Mouse (Mus musculus) CH12.LX (cell line): ENCODE data around the gene Dcp1b. TPM values are rescaled to one million over a fixed set of nuclear protein-coding genes. Genes with fewer than 3 reads are reported as not detected.

Experiments used
- DNase-seq: peaks from one replicate; pipeline ENCODE4 v3.0.0-alpha.2; 2013; ENCODE audit errors: extremely low read depth
- H3K27ac ChIP-seq: 2 replicates; pipeline ENCODE4 v1.5.1; 2012; ENCODE audit warnings: low read depth, mild to moderate bottlenecking, control low read depth, moderate library complexity; ENCODE audit not compliant: insufficient read depth
- H3K27me3 ChIP-seq: replicated peaks from 2 replicates; pipeline ENCODE3; 2012; ENCODE audit warnings: inconsistent platforms
- H3K36me3 ChIP-seq, 2 experiments: replicated peaks in 1 of 2; 2 replicates each; pipeline versions ENCODE3 to v1.6.1; 2012; ENCODE audit warnings: inconsistent platforms in 1 of 2, low read length in 1 of 2, mild to moderate bottlenecking in 1 of 2, mixed read lengths in 1 of 2, moderate library complexity in 1 of 2; ENCODE audit not compliant: control insufficient read depth in 1 of 2, insufficient read depth in 1 of 2
- H3K4me1 ChIP-seq, 2 experiments: 2 replicates each; pipeline ENCODE4 v1.6.1; 2012; ENCODE audit warnings: inconsistent platforms in 1 of 2, moderate library complexity in 1 of 2; ENCODE audit not compliant: insufficient read depth in 2 of 2, control insufficient read depth in 1 of 2
- H3K4me2 ChIP-seq: 2 replicates; pipeline ENCODE4 v1.6.1; 2012; ENCODE audit warnings: low read depth, mild to moderate bottlenecking, control low read depth; ENCODE audit not compliant: poor library complexity, insufficient read depth, severe bottlenecking
- H3K4me3 ChIP-seq, 3 experiments: fragments of 150-350 bp in 1 of 3; sonication (generic) in 1 of 3; replicated peaks in 1 of 3; 2 replicates each; pipeline versions ENCODE3 to v1.5.1; 2011 to 2012; ENCODE audit warnings: low read depth in 2 of 3, low read length in 2 of 3, mild to moderate bottlenecking in 2 of 3, moderate library complexity in 2 of 3, control low read depth in 1 of 3, improper control_type of control experiment in 1 of 3, inconsistent platforms in 1 of 3, mixed read lengths in 1 of 3; ENCODE audit not compliant: poor library complexity in 1 of 3
- H3K79me2 ChIP-seq: replicated peaks from 2 replicates; pipeline ENCODE4 v1.6.1; 2012; ENCODE audit warnings: mild to moderate bottlenecking, moderate library complexity; ENCODE audit not compliant: control insufficient read depth, poor library complexity, insufficient read depth, severe bottlenecking; ENCODE audit errors: extremely low read depth
- H3K9ac ChIP-seq: 2 replicates; pipeline ENCODE4 v1.6.1; 2012; ENCODE audit warnings: low read depth, mild to moderate bottlenecking, control low read depth, moderate library complexity; ENCODE audit not compliant: insufficient read depth
- H3K9me3 ChIP-seq: replicated peaks from 2 replicates; pipeline ENCODE3; 2012; ENCODE audit warnings: low read length, inconsistent platforms, mixed read lengths
- CHD1 ChIP-seq: IDR thresholded peaks from 2 replicates; pipeline ENCODE4 v1.6.1; 2012; ENCODE audit warnings: low read depth, low read length, improper control_type of control experiment, inconsistent platforms
- ELF1 ChIP-seq: IDR thresholded peaks from 2 replicates; pipeline ENCODE4 v1.6.1; 2014; ENCODE audit warnings: low read depth, mild to moderate bottlenecking, inconsistent platforms, low read length, improper control_type of control experiment
- EP300 ChIP-seq: IDR thresholded peaks from 2 replicates; pipeline ENCODE4 v1.6.1; 2011; ENCODE audit warnings: low read length, improper control_type of control experiment
- ETS1 ChIP-seq: conservative IDR thresholded peaks from 2 replicates; pipeline ENCODE4 v1.6.1; 2012; ENCODE audit warnings: low read depth, mild to moderate bottlenecking, inconsistent platforms, low read length, improper control_type of control experiment, moderate library complexity
- IRF4 ChIP-seq: IDR thresholded peaks from 2 replicates; pipeline ENCODE4 v1.6.1; 2014; ENCODE audit warnings: low read depth, mild to moderate bottlenecking, inconsistent platforms, low read length, improper control_type of control experiment
- JUN ChIP-seq: IDR thresholded peaks from 2 replicates; pipeline ENCODE4 v1.6.1; 2011; ENCODE audit warnings: low read depth, mild to moderate bottlenecking, low read length, improper control_type of control experiment, moderate library complexity; ENCODE audit not compliant: insufficient read depth
- JUND ChIP-seq: conservative IDR thresholded peaks from 2 replicates; pipeline ENCODE4 v1.6.1; 2011; ENCODE audit warnings: low read depth, low read length, improper control_type of control experiment
- MAZ ChIP-seq: IDR thresholded peaks from 2 replicates; pipeline ENCODE4 v1.6.1; 2012; ENCODE audit warnings: low read depth, mild to moderate bottlenecking, inconsistent platforms, low read length, improper control_type of control experiment, moderate library complexity
- MXI1 ChIP-seq: IDR thresholded peaks from 2 replicates; pipeline ENCODE4 v1.6.1; 2011; ENCODE audit warnings: mild to moderate bottlenecking, low read depth, low read length, improper control_type of control experiment
- MYC ChIP-seq: IDR thresholded peaks from 2 replicates; pipeline ENCODE4 v1.6.1; 2011; ENCODE audit warnings: low read depth, mild to moderate bottlenecking, improper control_type of control experiment, low read length
- NELFE ChIP-seq: IDR thresholded peaks from 2 replicates; pipeline ENCODE4 v1.6.1; 2011; ENCODE audit warnings: low read depth, low read length, improper control_type of control experiment
- NRF1 ChIP-seq: IDR thresholded peaks from 2 replicates; pipeline ENCODE4 v1.6.1; 2014; ENCODE audit warnings: low read depth, mild to moderate bottlenecking, inconsistent platforms, low read length, improper control_type of control experiment, moderate library complexity
- POLR2AphosphoS2 ChIP-seq: IDR thresholded peaks from 2 replicates; pipeline ENCODE4 v1.6.1; 2011; ENCODE audit warnings: low read depth, low read length, improper control_type of control experiment
- RAD21 ChIP-seq: IDR thresholded peaks from 2 replicates; pipeline ENCODE4 v1.6.1; 2011; ENCODE audit warnings: low read depth, mild to moderate bottlenecking, low read length, improper control_type of control experiment, moderate library complexity
- SMC3 ChIP-seq: IDR thresholded peaks from 2 replicates; pipeline ENCODE4 v1.6.1; 2011; ENCODE audit warnings: low read depth, low read length, improper control_type of control experiment
- TCF12 ChIP-seq: IDR thresholded peaks from 2 replicates; pipeline ENCODE4 v1.6.1; 2014; ENCODE audit warnings: low read depth, mild to moderate bottlenecking, inconsistent platforms, low read length, improper control_type of control experiment
- UBTF ChIP-seq: IDR thresholded peaks from 2 replicates; pipeline ENCODE4 v1.6.1; 2012; ENCODE audit warnings: low read depth, mild to moderate bottlenecking, inconsistent platforms, low read length, improper control_type of control experiment, moderate library complexity
- USF1 ChIP-seq: IDR thresholded peaks from 2 replicates; pipeline ENCODE4 v1.6.1; 2014; ENCODE audit warnings: low read depth, mild to moderate bottlenecking, inconsistent platforms, low read length, improper control_type of control experiment
- ZNF384 ChIP-seq: IDR thresholded peaks from 2 replicates; pipeline ENCODE4 v1.6.1; 2012; ENCODE audit warnings: low read depth, low read length, improper control_type of control experiment, inconsistent platforms
- dilution Hi-C: fragments of 300-500 bp; cut with MboI; formaldehyde crosslinking; loops from 2 replicates; pipeline ENCODE4 v1.14.3; 2020; ENCODE audit warnings: low sequenced_read_pairs; ENCODE audit not compliant: extremely low pct_unique_long_range_greater_than_20kb, extremely low pct_ligation_motif_present
- in situ Hi-C: fragments of 300-500 bp; cut with MboI; formaldehyde crosslinking; loops from 3 replicates; pipeline ENCODE4 v1.14.3; 2019; ENCODE audit warnings: low sequenced_read_pairs, low pct_ligation_motif_present, low pct_unique_long_range_greater_than_20kb, mixed read lengths
- polyA plus RNA-seq: library from polyadenylated mRNA; unstranded; fragments of >175 nt; gene quantifications from 2 replicates; pipeline ENCODE4 v1.2.1, GENCODE M21; 2012; ENCODE audit warnings: low read depth; ENCODE audit not compliant: insufficient read length
- total RNA-seq, 2 experiments: library from RNA; depleted of rRNA; stranded (reverse); fragments of 300-350 nt in 1 of 2; fragments of >200 nt in 1 of 2; gene quantifications; 2 replicates each; pipeline ENCODE4 v1.2.3; 2012 to 2014

Gene Dcp1b
- total and polyA plus RNA-seq, 3 experiments, result 1.6 to 2.5 (median 2.2) TPM

- H3K9me3 ChIP-seq, result no peaks in the 10 kb centered on the region
- dilution Hi-C loops (no loop called here), in situ Hi-C loops (no loop called here)
- DNase-seq, result no peak
- no peaks in the 10 kb centered on the region for H3K79me2 ChIP-seq
- peaks cover 10 to 26% of the 10 kb centered on the region in 2 experiments for H3K36me3 ChIP-seq
- no peaks in the 10 kb centered on the region for H3K27me3 ChIP-seq
- H3K4me2 ChIP-seq, result no peak overlapping the region
- no peak overlapping the region for H3K9ac ChIP-seq
- H3K27ac ChIP-seq, result no peak overlapping the region
- TF ChIP-seq USF1, result no peak
- TF ChIP-seq UBTF, result no peak
- no peak for TF ChIP-seq MXI1
- TF ChIP-seq ETS1, result no peak
- no peak for TF ChIP-seq NRF1
- no peak for TF ChIP-seq MAZ
- no peak for TF ChIP-seq NELFE
- TF ChIP-seq RAD21, result no peak
- no peak for TF ChIP-seq SMC3
- TF ChIP-seq MYC, result no peak
- no peak for TF ChIP-seq TCF12
- TF ChIP-seq ZNF384, result no peak
- no peak for TF ChIP-seq EP300
- no peak for TF ChIP-seq CHD1
- TF ChIP-seq JUN, result no peak
- no peak for TF ChIP-seq POLR2AphosphoS2
- TF ChIP-seq, all 38 proteins: peak for 0
- H3K4me3 ChIP-seq, result no peak overlapping the region
- H3K4me1 ChIP-seq, result no peaks in the 10 kb centered on the region
Measured at GRCm38 (mm10) chr6:119217661-119218060, 42.6 kb downstream of the Dcp1b start.

- no peak overlapping the region for H3K4me2 ChIP-seq
- no peak overlapping the region for H3K27ac ChIP-seq
- no peaks in the 10 kb centered on the region for H3K79me2 ChIP-seq
- no peak overlapping the region for H3K9ac ChIP-seq
- H3K27me3 ChIP-seq, result no peaks in the 10 kb centered on the region
- TF ChIP-seq IRF4 (no peak), ELF1 (no peak), JUND (no peak), ZNF384 (no peak), POLR2AphosphoS2 (no peak)
- TF ChIP-seq, all 38 proteins: peak for 0
- DNase-seq, result no peak
- no peaks in the 10 kb centered on the region for H3K9me3 ChIP-seq
- H3K4me1 ChIP-seq, result no peaks in the 10 kb centered on the region
- dilution Hi-C loops, result no loop called here
- H3K36me3 ChIP-seq, result peaks cover 10 to 23% of the 10 kb centered on the region in 2 experiments
- in situ Hi-C loops, result no loop called here
- no peak overlapping the region for H3K4me3 ChIP-seq
Measured at GRCm38 (mm10) chr6:119218591-119218990, 43.5 kb downstream of the Dcp1b start.
